Mouse (Mus musculus) lung, embryonic 14.5 days (tissue): ENCODE data around the gene Rpl19. TPM values are rescaled to one million over a fixed set of nuclear protein-coding genes. Genes with fewer than 3 reads are reported as not detected.
A peak's percentile ranks its signal among the peaks of the same experiment; 100 is the strongest.

Experiments used
- ATAC-seq: fragments of 200-750 bp; cut with Nextera tagmentation; 2 replicates; pipeline ENCODE4 v1.8.0; 2017; ENCODE audit warnings: mild to moderate bottlenecking, moderate TSS enrichment, moderate library complexity; ENCODE audit not compliant: insufficient read depth
- DNase-seq: peaks from one replicate; pipeline ENCODE4 v3.0.0-alpha.2; 2015
- H3K27ac ChIP-seq: fragments of 300-500 bp; sonication (generic); 2 replicates; pipeline ENCODE4 v1.5.1; 2014; ENCODE audit warnings: low read depth, mild to moderate bottlenecking, moderate library complexity
- H3K27me3 ChIP-seq: fragments of 300-500 bp; sonication (generic); 2 replicates; pipeline ENCODE4 v1.6.1; 2014; ENCODE audit warnings: low read length, control low read depth; ENCODE audit not compliant: insufficient read depth
- H3K36me3 ChIP-seq: fragments of 300-500 bp; sonication (generic); 2 replicates; pipeline ENCODE4 v1.6.1; 2014; ENCODE audit warnings: control low read depth; ENCODE audit not compliant: insufficient read depth
- H3K4me1 ChIP-seq: fragments of 300-500 bp; sonication (generic); 2 replicates; pipeline ENCODE4 v1.6.1; 2014; ENCODE audit warnings: antibody characterized with exemption, control low read depth; ENCODE audit not compliant: insufficient read depth
- H3K4me2 ChIP-seq: fragments of 300-500 bp; sonication (generic); 2 replicates; pipeline ENCODE4 v1.6.1; 2014; ENCODE audit warnings: mild to moderate bottlenecking
- H3K4me3 ChIP-seq: fragments of 300-500 bp; sonication (generic); 2 replicates; pipeline ENCODE4 v1.5.1; 2014; ENCODE audit warnings: low read depth, low read length
- H3K9ac ChIP-seq: fragments of 300-500 bp; sonication (generic); 2 replicates; pipeline ENCODE4 v1.6.1; 2014
- H3K9me3 ChIP-seq: fragments of 300-500 bp; sonication (generic); 2 replicates; pipeline ENCODE4 v1.6.1; 2016; ENCODE audit warnings: low read depth, low read length, control low read depth
- CTCF ChIP-seq: IDR thresholded peaks from 2 replicates; pipeline ENCODE4 v1.5.1; 2016; ENCODE audit warnings: antibody characterized with exemption, low read depth
- WGBS: fragments of 180-500 bp; shearing (Covaris S2); extraction: QIAGEN DNeasy Blood & Tissue Kit; methylation state at CpG from one replicate; pipeline ENCODE4 v1.1.7; 2014; 5-methylcytosine and 5-hydroxymethylcytosine counted together
- polyA plus RNA-seq: library from polyadenylated mRNA; unstranded; fragments of >200 nt; fragmentation: Nextera tagmentation; extraction: Ambion mirVana; gene quantifications from 2 replicates; pipeline ENCODE4 v1.2.1, GENCODE M21; 2014

Rpl19 gene
- polyA plus RNA-seq, 1 experiment from 2014 or later, result 1,171 TPM

- H3K36me3 ChIP-seq, result no peaks in the 10 kb centered on the region
- ATAC-seq (peak; percentile 52), DNase-seq (peak; percentile 80)
- under 1% methylated on average over 52 of the region's 52 CpGs for WGBS
- peak within 1 kb of the TSS; percentile 94 for H3K27ac ChIP-seq
- H3K27me3 ChIP-seq, result no peaks in the 10 kb centered on the region
- peak within 1 kb of the TSS; percentile 74 for H3K9ac ChIP-seq
- TF ChIP-seq CTCF, result no peak
- H3K4me2 ChIP-seq, result peak within 1 kb of the TSS; percentile 98
- H3K9me3 ChIP-seq, result no peaks in the 10 kb centered on the region
- peak within 1 kb of the TSS; percentile 78 for H3K4me3 ChIP-seq
- peaks cover 19% of the 10 kb centered on the region for H3K4me1 ChIP-seq
Measured at GRCm38 (mm10) chr11:98022555-98023371, 3.7 kb upstream of the Rpl19 start, which contains the start of gene Cacnb1. Cacnb1 (minus strand) TSS chr11:98023034.

- H3K9ac ChIP-seq, result no peak overlapping the region
- no peak for TF ChIP-seq CTCF
Measured at GRCm38 (mm10) chr11:98024516-98024915, 2.0 kb upstream of the Rpl19 start.

GRCm38 (mm10) chr11:98026248-98026569, 301 bp upstream of the Rpl19 start:
- 5% methylated on average over 15 of the region's 15 CpGs for WGBS
- H3K9ac ChIP-seq, result peak overlapping the region; percentile 98

More at GRCm38 (mm10) chr11:98024516-98024915, 2.0 kb upstream of the Rpl19 start:
- ATAC-seq (no peak), DNase-seq (no peak)
- H3K4me1 ChIP-seq, result peaks cover 19% of the 10 kb centered on the region
- H3K36me3 ChIP-seq, result peaks cover 14% of the 10 kb centered on the region
- H3K27ac ChIP-seq, result no peak overlapping the region
- H3K27me3 ChIP-seq, result no peaks in the 10 kb centered on the region
- no peak overlapping the region for H3K4me2 ChIP-seq
- no peaks in the 10 kb centered on the region for H3K9me3 ChIP-seq
- WGBS, result 82% methylated on average over 3 of the region's 3 CpGs
- H3K4me3 ChIP-seq, result no peak overlapping the region

GRCm38 (mm10) chr11:98027297-98027688, 783 bp downstream of the Rpl19 start:
- H3K27ac ChIP-seq, result peak overlapping the region; percentile 88
- peak overlapping the region; percentile 87 for H3K4me2 ChIP-seq
- peak overlapping the region; percentile 98 for H3K9ac ChIP-seq
- H3K4me3 ChIP-seq, result peak overlapping the region; percentile 87
- ATAC-seq (no peak), DNase-seq (no peak)
- no peaks in the 10 kb centered on the region for H3K27me3 ChIP-seq
- TF ChIP-seq CTCF, result no peak
- WGBS, result under 1% methylated on average over 18 of the region's 18 CpGs
- peaks cover 6% of the 10 kb centered on the region; the same call in 1 of the 2 replicates for H3K4me1 ChIP-seq
- peaks cover 33% of the 10 kb centered on the region for H3K36me3 ChIP-seq
- no peaks in the 10 kb centered on the region for H3K9me3 ChIP-seq

More at GRCm38 (mm10) chr11:98026248-98026569, 301 bp upstream of the Rpl19 start:
- DNase-seq (peak; percentile 35), ATAC-seq (no peak)
- Histone ChIP-seq H3K4me1 (peaks cover 13% of the 10 kb centered on the region), H3K9me3 (no peaks in the 10 kb centered on the region), H3K27ac (peak overlapping the region; percentile 88), H3K36me3 (peaks cover 31% of the 10 kb centered on the region), H3K4me2 (peak overlapping the region; percentile 87), H3K4me3 (peak overlapping the region; percentile 87), H3K27me3 (no peaks in the 10 kb centered on the region)
- no peak for TF ChIP-seq CTCF

GRCm38 (mm10) chr11:98027785-98028184, 1.3 kb downstream of the Rpl19 start:
- Histone ChIP-seq H3K36me3 (peaks cover 33% of the 10 kb centered on the region), H3K27me3 (no peaks in the 10 kb centered on the region), H3K4me3 (peak overlapping the region; percentile 87), H3K4me2 (peak overlapping the region; percentile 87), H3K4me1 (peaks cover 6% of the 10 kb centered on the region; the same call in 1 of the 2 replicates), H3K27ac (no peak overlapping the region), H3K9me3 (no peaks in the 10 kb centered on the region), H3K9ac (peak overlapping the region; percentile 98)
- DNase-seq (no peak), ATAC-seq (no peak)
- 15% methylated on average over 7 of the region's 7 CpGs for WGBS
- no peak for TF ChIP-seq CTCF

GRCm38 (mm10) chr11:98030701-98031442, 4.4 kb downstream of the Rpl19 start:
- ATAC-seq, result no peak
- TF ChIP-seq CTCF, result peak; percentile 28; the same call in 1 of the 2 replicates
- peaks cover 10% of the 10 kb centered on the region for H3K27me3 ChIP-seq
- 0 out of 2 replicates have a peak, but pooled peaks cover 4% of the 10 kb centered on the region for H3K4me1 ChIP-seq
- peak; percentile 41 for DNase-seq
- no peak overlapping the region for H3K9ac ChIP-seq
- 48% methylated on average over 5 of the region's 5 CpGs for WGBS
- no peak overlapping the region for H3K27ac ChIP-seq
- H3K36me3 ChIP-seq, result peaks cover 33% of the 10 kb centered on the region
- no peaks in the 10 kb centered on the region for H3K9me3 ChIP-seq
- H3K4me3 ChIP-seq, result no peak overlapping the region
- H3K4me2 ChIP-seq, result no peak overlapping the region

- H3K27me3 ChIP-seq, result peaks cover 15% of the 10 kb centered on the region
- no peak overlapping the region for H3K4me3 ChIP-seq
- H3K9me3 ChIP-seq, result no peaks in the 10 kb centered on the region
- peak; percentile 95 for DNase-seq
- 0 out of 2 replicates have a peak, but pooled peaks cover 3% of the 10 kb centered on the region for H3K4me1 ChIP-seq
- no peak overlapping the region for H3K4me2 ChIP-seq
- no peak; the same call in 1 of the 2 replicates for ATAC-seq
- peak; percentile 89 for TF ChIP-seq CTCF
- no peak overlapping the region for H3K9ac ChIP-seq
- H3K36me3 ChIP-seq, result peaks cover 33% of the 10 kb centered on the region
- no peak overlapping the region for H3K27ac ChIP-seq
- 6% methylated on average over 5 of the region's 5 CpGs for WGBS
Measured at GRCm38 (mm10) chr11:98031443-98031770, 4.9 kb downstream of the Rpl19 start.
